Mouse (Mus musculus): ENCODE measurements around the gene Cklf. TPM values are rescaled to one million over a fixed set of nuclear protein-coding genes. Genes with fewer than 3 reads are reported as not detected.
"Not testable (repeated sequence)": the region's sequence is repeated elsewhere in the genome, so short reads cannot be mapped to it uniquely, and the experiment has no call there.

Cklf gene
- polyA plus RNA-seq, 1 experiment from 2014 or later = 33.6 TPM

GRCm38 (mm10) chr8:104301577-104301976, 50.9 kb downstream of the Cklf start:
- not testable (repeated sequence) for H3K4me1 ChIP-seq (ENCODE audit: control insufficient read depth, insufficient read depth, low read depth, low read length); H3K36me3 ChIP-seq (ENCODE audit: control insufficient read depth, insufficient read depth, low read length); H3K27ac ChIP-seq (ENCODE audit: low read depth, low read length); H3K9me3 ChIP-seq (ENCODE audit: control insufficient read depth, low read length); H3K4me2 ChIP-seq (ENCODE audit: low read length); H3K4me3 ChIP-seq (ENCODE audit: low read length); H3K27me3 ChIP-seq (replicated peaks; ENCODE audit: control insufficient read depth, insufficient read depth, low read length); H3K9ac ChIP-seq (ENCODE audit: low read depth, low read length)
- ATAC-seq = peak; percentile 85
- 4% methylated on average over 3 of the region's 3 CpGs for WGBS

- not testable (repeated sequence) for H3K27ac ChIP-seq (ENCODE audit: low read depth, low read length); H3K27me3 ChIP-seq (replicated peaks; ENCODE audit: control insufficient read depth, insufficient read depth, low read length); H3K9ac ChIP-seq (ENCODE audit: low read depth, low read length); H3K4me2 ChIP-seq (ENCODE audit: low read length); H3K4me3 ChIP-seq (ENCODE audit: low read length); H3K4me1 ChIP-seq (ENCODE audit: control insufficient read depth, insufficient read depth, low read depth, low read length); H3K9me3 ChIP-seq (ENCODE audit: control insufficient read depth, low read length); ATAC-seq; H3K36me3 ChIP-seq (ENCODE audit: control insufficient read depth, insufficient read depth, low read length)
- WGBS = 94% methylated on average over 4 of the region's 4 CpGs
Observed at GRCm38 (mm10) chr8:104302536-104302935, 51.9 kb downstream of the Cklf start.

DNA sequence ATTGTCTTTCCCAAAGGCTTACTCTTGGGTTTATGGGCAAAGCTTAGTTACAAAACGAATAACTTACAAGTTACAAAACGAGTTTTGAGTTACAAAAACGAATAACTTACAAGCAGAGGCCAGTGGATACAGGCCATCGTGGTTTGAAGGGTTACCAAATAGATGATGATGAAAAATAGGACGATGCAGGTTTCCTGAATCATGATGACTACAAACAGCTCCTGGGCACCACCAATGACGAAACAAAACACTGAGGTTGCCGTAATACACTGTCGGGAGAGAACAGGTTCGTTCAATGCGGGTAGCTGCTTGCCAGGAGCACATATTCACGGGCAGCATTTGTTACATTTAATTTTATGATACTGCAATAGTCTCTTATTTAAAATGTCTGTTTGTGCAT, 54.3 kb downstream of the Cklf start:
- ATAC-seq = no peak
- Histone ChIP-seq H3K27ac (ENCODE audit: low read depth, low read length) (no peak overlapping the region), H3K36me3 (ENCODE audit: control insufficient read depth, insufficient read depth, low read length) (no peaks in the 10 kb centered on the region), H3K4me1 (ENCODE audit: control insufficient read depth, insufficient read depth, low read depth, low read length) (0 out of 2 replicates have a peak, but pooled peaks cover 3% of the 10 kb centered on the region), H3K4me3 (ENCODE audit: low read length) (no peak overlapping the region), H3K9me3 (ENCODE audit: control insufficient read depth, low read length) (no peaks in the 10 kb centered on the region), H3K27me3 (replicated peaks; ENCODE audit: control insufficient read depth, insufficient read depth, low read length) (no peaks in the 10 kb centered on the region), H3K9ac (ENCODE audit: low read depth, low read length) (no peak overlapping the region), H3K4me2 (ENCODE audit: low read length) (no peak overlapping the region)
- WGBS = 91% methylated on average over 11 of the region's 11 CpGs

GRCm38 (mm10) chr8:104308341-104308740, 57.7 kb downstream of the Cklf start:
- not testable (repeated sequence) for H3K9ac ChIP-seq (ENCODE audit: low read depth, low read length); H3K4me1 ChIP-seq (ENCODE audit: control insufficient read depth, insufficient read depth, low read depth, low read length); H3K27me3 ChIP-seq (replicated peaks; ENCODE audit: control insufficient read depth, insufficient read depth, low read length); H3K27ac ChIP-seq (ENCODE audit: low read depth, low read length); H3K9me3 ChIP-seq (ENCODE audit: control insufficient read depth, low read length); H3K4me3 ChIP-seq (ENCODE audit: low read length); H3K4me2 ChIP-seq (ENCODE audit: low read length); ATAC-seq; H3K36me3 ChIP-seq (ENCODE audit: control insufficient read depth, insufficient read depth, low read length)
- WGBS = 62% methylated on average over 6 of the region's 6 CpGs

DNA sequence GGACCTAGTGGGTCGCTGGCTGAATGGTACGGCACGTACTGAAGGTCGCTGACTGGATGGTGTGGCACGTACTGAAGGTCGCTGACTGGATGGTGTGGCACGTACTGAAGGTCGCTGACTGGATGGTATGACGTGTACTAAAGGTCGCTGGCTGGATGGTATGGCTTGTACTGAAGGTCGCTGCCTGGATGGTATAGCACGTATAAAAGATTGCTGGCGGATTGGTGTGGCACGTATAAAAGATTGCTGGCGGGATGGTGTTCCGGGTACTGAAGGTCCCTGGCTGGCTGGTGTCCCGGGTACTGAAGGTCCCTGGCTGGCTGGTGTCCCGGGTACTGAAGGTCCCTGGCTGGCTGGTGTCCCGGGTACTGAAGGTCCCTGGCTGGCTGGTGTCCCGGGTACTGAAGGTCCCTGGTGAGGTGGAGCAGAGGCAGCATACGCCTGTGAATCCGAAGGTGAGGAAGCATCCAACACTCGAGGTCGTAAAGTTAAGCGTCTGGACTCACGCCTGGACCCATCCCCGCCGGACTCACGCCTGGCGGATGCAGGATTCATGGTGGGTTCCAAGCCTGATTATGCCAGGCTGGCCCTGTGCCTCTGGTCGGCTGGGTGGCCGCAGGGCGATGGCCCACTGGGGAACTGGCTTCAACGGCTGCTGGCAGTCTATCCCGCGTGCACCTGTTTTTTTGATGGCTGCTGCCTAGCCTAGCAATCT, 58.9 kb downstream of the Cklf start, which contains the start of the genes Gm45711 and Cmtm1:
TSS of gene Gm45711 (minus strand) at position 641 of the 715 bp plus-strand sequence.
TSS of gene Cmtm1 (minus strand) at position 705 of the 715 bp plus-strand sequence.
- not testable (repeated sequence) for H3K4me3 ChIP-seq (ENCODE audit: low read length); H3K9me3 ChIP-seq (ENCODE audit: control insufficient read depth, low read length); ATAC-seq; H3K27me3 ChIP-seq (replicated peaks; ENCODE audit: control insufficient read depth, insufficient read depth, low read length); H3K36me3 ChIP-seq (ENCODE audit: control insufficient read depth, insufficient read depth, low read length); H3K9ac ChIP-seq (ENCODE audit: low read depth, low read length); H3K27ac ChIP-seq (ENCODE audit: low read depth, low read length); H3K4me2 ChIP-seq (ENCODE audit: low read length); H3K4me1 ChIP-seq (ENCODE audit: control insufficient read depth, insufficient read depth, low read depth, low read length)
- 86% methylated on average over 31 of the region's 36 CpGs for WGBS

GRCm38 (mm10) chr8:104312023-104312422, 61.4 kb downstream of the Cklf start:
- not testable (repeated sequence) for H3K27me3 ChIP-seq (replicated peaks; ENCODE audit: control insufficient read depth, insufficient read depth, low read length); H3K27ac ChIP-seq (ENCODE audit: low read depth, low read length); H3K4me2 ChIP-seq (ENCODE audit: low read length); ATAC-seq; H3K9me3 ChIP-seq (ENCODE audit: control insufficient read depth, low read length); H3K4me1 ChIP-seq (ENCODE audit: control insufficient read depth, insufficient read depth, low read depth, low read length); H3K9ac ChIP-seq (ENCODE audit: low read depth, low read length); H3K4me3 ChIP-seq (ENCODE audit: low read length); H3K36me3 ChIP-seq (ENCODE audit: control insufficient read depth, insufficient read depth, low read length)
- 73% methylated on average over 3 of the region's 3 CpGs for WGBS

GRCm38 (mm10) chr8:104313311-104313710, 62.6 kb downstream of the Cklf start:
- 79% methylated on average over 4 of the region's 4 CpGs for WGBS
- no peak overlapping the region for H3K9ac ChIP-seq (ENCODE audit: low read depth, low read length)
- no peak for ATAC-seq
- H3K27me3 ChIP-seq (replicated peaks; ENCODE audit: control insufficient read depth, insufficient read depth, low read length) = no peaks in the 10 kb centered on the region
- no peak overlapping the region for H3K4me2 ChIP-seq (ENCODE audit: low read length)
- no peaks in the 10 kb centered on the region for H3K36me3 ChIP-seq (ENCODE audit: control insufficient read depth, insufficient read depth, low read length)
- H3K27ac ChIP-seq (ENCODE audit: low read depth, low read length) = no peak overlapping the region
- no peak overlapping the region for H3K4me3 ChIP-seq (ENCODE audit: low read length)
- no peaks in the 10 kb centered on the region for H3K9me3 ChIP-seq (ENCODE audit: control insufficient read depth, low read length)
- no peaks in the 10 kb centered on the region for H3K4me1 ChIP-seq (ENCODE audit: control insufficient read depth, insufficient read depth, low read depth, low read length)

Other genes starting within 250 kb of the Cklf start
- 11.2 and 15.0 TPM in 2 replicates for gene Cdh5, start 149.2 kb upstream of the Cklf start, polyA plus RNA-seq (2015; fragmentation: Nextera tagmentation; extraction: Ambion mirVana)
- 7.8 and 8.8 TPM in 2 replicates for gene Bean1, start 80.4 kb upstream of the Cklf start, polyA plus RNA-seq (2015; fragmentation: Nextera tagmentation; extraction: Ambion mirVana)
- gene Tk2, start 2.3 kb upstream of the Cklf start, polyA plus RNA-seq (2015; fragmentation: Nextera tagmentation; extraction: Ambion mirVana) = 49.0 and 50.3 TPM in 2 replicates
- gene Cmtm2a, start 42.3 kb downstream of the Cklf start, polyA plus RNA-seq (2015; fragmentation: Nextera tagmentation; extraction: Ambion mirVana) = not detected in 2 replicates
- gene Gm45711, start 59.2 kb downstream of the Cklf start, polyA plus RNA-seq (2015; fragmentation: Nextera tagmentation; extraction: Ambion mirVana) = not detected in 2 replicates
- gene Cmtm1, start 59.3 kb downstream of the Cklf start, polyA plus RNA-seq (2015; fragmentation: Nextera tagmentation; extraction: Ambion mirVana) = not detected in 2 replicates
- not detected in 2 replicates for gene Gm11020, start 70.7 kb downstream of the Cklf start, polyA plus RNA-seq (2015; fragmentation: Nextera tagmentation; extraction: Ambion mirVana)
- not detected in 2 replicates for gene Cmtm2b, start 71.4 kb downstream of the Cklf start, polyA plus RNA-seq (2015; fragmentation: Nextera tagmentation; extraction: Ambion mirVana)
- 44.2 and 47.2 TPM in 2 replicates for gene Cmtm3, start 88.5 kb downstream of the Cklf start, polyA plus RNA-seq (2015; fragmentation: Nextera tagmentation; extraction: Ambion mirVana)
- gene Cmtm4, start 144.9 kb downstream of the Cklf start, polyA plus RNA-seq (2015; fragmentation: Nextera tagmentation; extraction: Ambion mirVana) = 3.0 TPM in 2 replicates
- 97.9 and 112 TPM in 2 replicates for gene Dync1li2, start 192.2 kb downstream of the Cklf start, polyA plus RNA-seq (2015; fragmentation: Nextera tagmentation; extraction: Ambion mirVana)